Mouse (Mus musculus) embryonic fibroblast, embryonic 13.5 days (primary cell): ENCODE measurements around the gene Ecm1.

Experiments used
- CTCF ChIP-seq: IDR thresholded peaks from 2 replicates; pipeline ENCODE4 v1.5.1; 2011; ENCODE audit warnings: mild to moderate bottlenecking, control low read depth, low read length, moderate library complexity, borderline replicate concordance; ENCODE audit not compliant: insufficient read depth
- POLR2A ChIP-seq: IDR thresholded peaks from 2 replicates; pipeline ENCODE4 v1.6.1; 2011; ENCODE audit warnings: low read depth, mild to moderate bottlenecking, control low read depth, low read length, moderate library complexity

GRCm38 (mm10) chr3:95734092-95734702 is 5.2 kb downstream of the Ecm1 start:
- TF ChIP-seq CTCF, result no peak
- no peak for TF ChIP-seq POLR2A
